Mouse (Mus musculus): Measurements from ENCODE around the gene Lbr.

Lbr gene

GRCm38 (mm10) chr1:181771871-181772270 lies 71.0 kb downstream of the Lbr start:
- no peak for DNase-seq (ENCODE audit: low spot score in 2 of 2)

GRCm38 (mm10) chr1:181769392-181769791 lies 73.5 kb downstream of the Lbr start:
- DNase-seq (ENCODE audit: low spot score in 2 of 2) = no peak
